Mouse (Mus musculus) thymus, adult 2 months (tissue): ENCODE results near the gene Tenm1.

Experiments used
- CTCF ChIP-seq: fragments of 200-500 bp; IDR thresholded peaks from 2 replicates; pipeline ENCODE4 v1.5.1; 2012; ENCODE audit warnings: mild to moderate bottlenecking, control low read depth, low read length, moderate library complexity, borderline replicate concordance; ENCODE audit not compliant: control insufficient read depth, poor library complexity, insufficient read depth; ENCODE audit errors: extremely low read depth
- POLR2A ChIP-seq: fragments of 200-500 bp; IDR thresholded peaks from 2 replicates; pipeline ENCODE4 v1.6.1; 2012; ENCODE audit warnings: mild to moderate bottlenecking, low read length, control low read depth, moderate library complexity; ENCODE audit not compliant: control insufficient read depth, poor library complexity, insufficient read depth; ENCODE audit errors: extremely low read depth

DNA sequence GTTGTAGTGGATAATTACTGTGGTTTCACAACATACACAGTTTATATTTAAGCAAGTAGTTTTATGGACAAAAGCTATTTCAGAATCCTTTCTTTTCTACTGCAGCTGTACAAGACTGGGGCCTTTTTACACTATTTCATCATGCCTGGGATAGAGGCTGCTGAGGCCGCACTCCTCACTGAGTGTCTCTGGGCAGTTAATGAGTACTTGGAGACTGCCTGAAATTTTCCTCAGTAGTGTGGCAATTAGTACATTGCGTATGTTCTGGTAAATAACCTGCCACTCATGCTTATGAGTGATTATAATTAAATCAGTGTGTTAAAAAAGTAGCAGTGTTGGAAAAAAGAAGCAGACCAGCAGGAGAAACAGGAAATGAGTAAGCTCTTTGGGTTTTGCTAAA lies 442.8 kb downstream of the Tenm1 start:
- TF ChIP-seq CTCF = no peak
- no peak for TF ChIP-seq POLR2A
